Mouse (Mus musculus): ENCODE measurements around the gene Olfr703.

The Olfr703 gene

GRCm38 (mm10) chr7:106843060-106843459 lies at the start of gene Olfr703:
Olfr703 (plus strand) TSS chr7:106843360.
- DNase-seq (ENCODE audit: low spot score): no peak

- no peak for DNase-seq (ENCODE audit: low spot score)
These were observed 34.4 kb upstream of the Olfr703 start, which contains the start of gene Olfr700 for GRCm38 (mm10) chr7:106808734-106809133. Olfr700 (minus strand) TSS chr7:106808834.

- no peak for DNase-seq (ENCODE audit: low spot score)
These were observed 29.3 kb upstream of the Olfr703 start, which contains the start of gene Olfr701 for GRCm38 (mm10) chr7:106813829-106814228. Olfr701 (plus strand) TSS chr7:106814129.

GRCm38 (mm10) chr7:106815775-106816174 lies 27.4 kb upstream of the Olfr703 start:
- DNase-seq (ENCODE audit: low spot score): no peak

GRCm38 (mm10) chr7:106818414-106818813 lies 24.7 kb upstream of the Olfr703 start:
- no peak for DNase-seq (ENCODE audit: low spot score)

GRCm38 (mm10) chr7:106833793-106834192 lies 9.4 kb upstream of the Olfr703 start, which contains the start of gene Olfr702:
Olfr702 (minus strand) TSS chr7:106833893.
- DNase-seq (ENCODE audit: low spot score): no peak

- no peak for DNase-seq (ENCODE audit: low spot score)
These were observed 19.7 kb downstream of the Olfr703 start, which contains the start of gene Olfr704 for GRCm38 (mm10) chr7:106862885-106863284. Olfr704 (plus strand) TSS chr7:106863185.

GRCm38 (mm10) chr7:106876791-106877190 lies 33.6 kb downstream of the Olfr703 start, which contains the start of gene Olfr705:
Olfr705 (minus strand) TSS chr7:106876891.
- no peak for DNase-seq (ENCODE audit: low spot score)

- DNase-seq (ENCODE audit: low spot score): no peak
These were observed 44.9 kb downstream of the Olfr703 start, which contains the start of gene Olfr706 for GRCm38 (mm10) chr7:106888062-106888461. Olfr706 (minus strand) TSS chr7:106888162.
